Mouse (Mus musculus) heart, embryonic 12.5 days (tissue): ENCODE results near the gene Camsap1. TPM values are rescaled to one million over a fixed set of nuclear protein-coding genes. Genes with fewer than 3 reads are reported as not detected.

ENCODE experiments used
- ATAC-seq: fragments of 200-750 bp; cut with Nextera tagmentation; 2 replicates; pipeline ENCODE4 v1.8.0; 2017; ENCODE audit warnings: moderate TSS enrichment, moderate library complexity; ENCODE audit not compliant: insufficient number of reproducible peaks, low FRiP score
- H3K27ac ChIP-seq: fragments of 300-500 bp; sonication (generic); 2 replicates; pipeline ENCODE4 v1.5.1; 2016; ENCODE audit warnings: mild to moderate bottlenecking, moderate library complexity; ENCODE audit not compliant: poor library complexity, severe bottlenecking
- H3K27me3 ChIP-seq: fragments of 300-500 bp; sonication (generic); replicated peaks from 2 replicates; pipeline ENCODE4 v1.6.1; 2016; ENCODE audit warnings: mild to moderate bottlenecking, moderate library complexity
- H3K36me3 ChIP-seq: fragments of 300-500 bp; sonication (generic); 2 replicates; pipeline ENCODE4 v1.6.1; 2016; ENCODE audit warnings: mild to moderate bottlenecking, moderate library complexity
- H3K4me1 ChIP-seq: fragments of 300-500 bp; sonication (generic); replicated peaks from 2 replicates; pipeline ENCODE4 v1.6.1; 2016; ENCODE audit warnings: mild to moderate bottlenecking
- H3K4me2 ChIP-seq: fragments of 300-500 bp; sonication (generic); 2 replicates; pipeline ENCODE4 v1.6.1; 2016; ENCODE audit warnings: mild to moderate bottlenecking, moderate library complexity
- H3K4me3 ChIP-seq: fragments of 300-500 bp; sonication (generic); 2 replicates; pipeline ENCODE4 v1.5.1; 2016; ENCODE audit warnings: mild to moderate bottlenecking
- H3K9ac ChIP-seq: fragments of 300-500 bp; sonication (generic); 2 replicates; pipeline ENCODE4 v1.6.1; 2016; ENCODE audit warnings: mild to moderate bottlenecking, moderate library complexity
- H3K9me3 ChIP-seq: fragments of 300-500 bp; sonication (generic); replicated peaks from 2 replicates; pipeline ENCODE4 v1.6.1; 2016; ENCODE audit warnings: mild to moderate bottlenecking, moderate library complexity
- WGBS: fragments of 180-500 bp; shearing (Covaris S2); methylation state at CpG from one replicate; pipeline ENCODE4 v1.1.7; 2016; 5-methylcytosine and 5-hydroxymethylcytosine counted together
- polyA plus RNA-seq: library from polyadenylated mRNA; unstranded; fragments of >200 nt; fragmentation: Nextera tagmentation; extraction: Ambion mirVana; gene quantifications from 2 replicates; pipeline ENCODE4 v1.2.1, GENCODE M21; 2016

The Camsap1 gene
- polyA plus RNA-seq, 1 experiment from 2014 or later: 17.9 TPM

DNA sequence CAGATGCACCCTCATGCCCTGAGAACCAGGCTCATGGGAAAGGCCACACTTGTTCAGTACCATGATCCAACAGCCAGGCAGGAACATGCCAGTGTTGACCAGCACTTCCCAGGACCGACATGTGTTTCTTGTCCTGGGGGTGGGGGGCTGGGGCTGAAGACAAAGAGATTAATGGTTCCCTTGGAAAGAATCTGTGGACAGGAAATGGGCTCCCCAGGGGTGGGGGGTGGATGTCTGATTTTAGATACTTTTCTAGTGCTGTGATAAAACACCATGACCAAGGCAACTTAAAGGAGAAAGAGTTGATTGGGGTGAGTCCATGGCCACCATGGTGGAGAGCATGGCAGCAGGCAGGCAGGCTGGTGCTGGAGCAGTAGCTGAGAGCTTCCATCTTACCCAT lies 100.8 kb downstream of the Camsap1 start:
- ATAC-seq: no peak
- H3K9me3 ChIP-seq: no peaks in the 10 kb centered on the region
- H3K36me3 ChIP-seq: no peaks in the 10 kb centered on the region
- no peak overlapping the region for H3K4me3 ChIP-seq
- no peak overlapping the region for H3K9ac ChIP-seq
- H3K4me2 ChIP-seq: no peak overlapping the region
- H3K27me3 ChIP-seq: peaks cover 50% of the 10 kb centered on the region
- 56% methylated on average over 1 of the region's 1 CpGs for WGBS
- peaks cover 5% of the 10 kb centered on the region; the same call in 1 of the 2 replicates for H3K4me1 ChIP-seq
- H3K27ac ChIP-seq: no peak overlapping the region

DNA sequence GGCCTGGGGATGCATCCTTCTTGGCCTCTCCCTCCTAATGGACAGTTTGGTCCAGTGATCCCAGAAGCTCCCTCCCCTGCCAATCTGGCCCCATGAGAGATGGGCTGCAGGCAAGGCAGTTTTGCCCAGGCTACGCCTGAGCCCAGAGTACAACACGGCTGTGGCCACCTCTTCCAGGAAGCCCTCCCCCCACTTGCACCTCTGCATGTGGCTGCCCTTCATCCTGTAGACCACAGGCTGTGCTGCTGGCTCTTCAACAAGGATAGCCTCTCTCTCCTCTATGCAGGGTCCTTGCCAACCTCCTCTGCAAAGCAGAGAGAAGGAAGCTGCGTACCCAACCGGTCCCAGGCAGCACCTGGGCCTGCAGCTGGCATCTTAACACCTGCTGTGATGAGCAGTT lies 104.0 kb downstream of the Camsap1 start:
- Histone ChIP-seq H3K27ac (no peak overlapping the region), H3K4me3 (no peak overlapping the region), H3K4me1 (peaks cover 5% of the 10 kb centered on the region; the same call in 1 of the 2 replicates), H3K36me3 (no peaks in the 10 kb centered on the region), H3K9ac (no peak overlapping the region), H3K27me3 (peaks cover 68% of the 10 kb centered on the region), H3K9me3 (no peaks in the 10 kb centered on the region), H3K4me2 (no peak overlapping the region)
- ATAC-seq: no peak
- 57% methylated on average over 4 of the region's 4 CpGs for WGBS

DNA sequence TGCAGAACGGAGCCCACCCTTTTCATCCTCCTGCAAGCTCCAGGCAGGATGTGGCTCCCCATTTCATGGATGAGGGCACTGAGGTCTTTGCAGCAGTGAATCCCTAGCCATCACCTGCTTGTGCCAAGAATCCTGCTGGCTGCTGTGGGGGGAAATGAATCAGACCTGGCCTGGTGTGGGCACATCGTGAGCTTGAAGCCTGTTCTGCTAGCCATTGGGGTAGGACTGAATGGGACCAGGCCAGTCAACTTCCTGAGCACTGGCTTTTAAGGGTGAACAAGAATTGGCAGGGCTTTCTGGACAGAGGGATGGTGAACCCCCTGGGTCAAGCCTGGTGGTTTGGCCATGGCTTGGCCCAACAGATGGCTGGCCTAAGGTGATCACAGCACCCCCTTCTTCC lies 104.6 kb downstream of the Camsap1 start:
- Histone ChIP-seq H3K4me2 (no peak overlapping the region), H3K9me3 (no peaks in the 10 kb centered on the region), H3K9ac (no peak overlapping the region), H3K27me3 (peaks cover 70% of the 10 kb centered on the region), H3K4me1 (peaks cover 5% of the 10 kb centered on the region; the same call in 1 of the 2 replicates), H3K4me3 (no peak overlapping the region), H3K27ac (no peak overlapping the region), H3K36me3 (no peaks in the 10 kb centered on the region)
- no peak for ATAC-seq
- WGBS: 64% methylated on average over 2 of the region's 2 CpGs

DNA sequence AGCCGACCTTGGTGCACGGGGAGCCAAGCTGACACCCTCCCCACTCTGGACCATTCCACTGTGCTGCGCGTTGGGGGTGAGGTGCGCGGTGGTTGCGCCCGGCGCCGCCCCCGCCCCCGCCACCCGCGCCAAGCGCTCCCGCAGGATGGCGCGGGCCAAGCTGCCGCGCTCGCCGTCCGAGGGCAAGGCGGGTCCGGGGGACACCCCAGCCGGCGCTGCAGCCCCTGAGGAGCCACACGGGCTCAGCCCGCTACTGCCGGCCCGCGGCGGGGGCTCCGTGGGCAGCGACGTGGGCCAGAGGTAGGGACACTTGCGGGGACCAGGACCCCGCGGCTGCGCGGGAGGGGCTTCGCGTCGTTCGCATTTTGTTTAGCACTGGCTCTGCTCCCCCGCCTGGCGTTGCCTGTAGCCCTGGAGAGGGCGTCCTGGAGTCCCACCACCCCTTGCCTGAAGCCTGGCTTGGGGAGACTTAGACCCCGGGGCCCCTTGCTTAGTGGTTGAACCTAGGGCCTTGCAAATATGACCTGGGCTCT lies 105.3 kb downstream of the Camsap1 start:
- peak overlapping the region; percentile 59 for H3K4me2 ChIP-seq
- no peak overlapping the region for H3K27ac ChIP-seq
- 3% methylated on average over 49 of the region's 49 CpGs for WGBS
- no peak overlapping the region for H3K9ac ChIP-seq
- H3K27me3 ChIP-seq: peaks cover 72% of the 10 kb centered on the region
- H3K36me3 ChIP-seq: no peaks in the 10 kb centered on the region
- ATAC-seq: no peak
- H3K4me3 ChIP-seq: peak overlapping the region; percentile 31
- H3K4me1 ChIP-seq: peaks cover 5% of the 10 kb centered on the region; the same call in 1 of the 2 replicates
- no peaks in the 10 kb centered on the region for H3K9me3 ChIP-seq

DNA sequence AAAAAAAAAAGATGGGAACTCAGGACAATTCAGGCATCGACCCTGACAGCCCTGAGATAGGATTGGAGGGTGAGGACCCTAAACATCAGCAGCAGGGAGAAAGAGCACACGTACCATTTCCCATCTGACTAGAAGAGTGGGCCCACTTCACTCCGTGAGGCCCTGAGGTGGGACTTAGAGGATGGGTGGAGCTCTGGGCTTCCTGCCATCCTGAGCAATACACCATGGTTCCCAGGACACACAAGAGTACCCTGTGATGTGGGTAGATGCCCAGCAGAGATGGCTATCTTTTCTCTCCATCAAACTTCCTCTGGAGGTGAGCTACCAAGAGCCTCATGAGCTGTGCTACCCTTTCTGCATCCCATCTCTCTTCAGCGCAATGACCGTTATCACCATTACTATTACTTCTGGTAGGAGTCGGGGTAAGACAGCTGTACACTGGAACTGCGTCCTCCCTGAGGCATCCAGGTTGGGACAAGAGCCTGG lies 105.8 kb downstream of the Camsap1 start:
- 33% methylated on average over 7 of the region's 7 CpGs for WGBS
- peak overlapping the region; percentile 31 for H3K4me3 ChIP-seq
- no peak for ATAC-seq
- no peaks in the 10 kb centered on the region for H3K36me3 ChIP-seq
- peaks cover 5% of the 10 kb centered on the region; the same call in 1 of the 2 replicates for H3K4me1 ChIP-seq
- no peak overlapping the region for H3K27ac ChIP-seq
- peak overlapping the region; percentile 59 for H3K4me2 ChIP-seq
- H3K9me3 ChIP-seq: no peaks in the 10 kb centered on the region
- H3K27me3 ChIP-seq: peaks cover 76% of the 10 kb centered on the region
- H3K9ac ChIP-seq: no peak overlapping the region

Other genes with a start within 250 kb of the Camsap1 start
- not detected in 2 replicates for gene Obp2b, start 246.3 kb downstream of the Camsap1 start, polyA plus RNA-seq
- gene Lcn3, start 217.7 kb downstream of the Camsap1 start, polyA plus RNA-seq: not detected in 2 replicates
- gene Lcn11, start 206.3 kb downstream of the Camsap1 start, polyA plus RNA-seq: not detected in 2 replicates
- gene Gm13539, start 201.0 kb downstream of the Camsap1 start, polyA plus RNA-seq: not detected in 2 replicates
- gene Glt6d1, start 167.4 kb downstream of the Camsap1 start, polyA plus RNA-seq: not detected in 2 replicates
- gene Lcn9, start 160.1 kb downstream of the Camsap1 start, polyA plus RNA-seq: not detected in 2 replicates
- gene Sohlh1, start 136.0 kb downstream of the Camsap1 start, polyA plus RNA-seq: not detected in 2 replicates
- not detected in 2 replicates for gene Kcnt1, start 119.5 kb downstream of the Camsap1 start, polyA plus RNA-seq
- gene Ubac1, start 38.5 kb upstream of the Camsap1 start, polyA plus RNA-seq: 107 and 111 TPM in 2 replicates
- 6.5 and 6.6 TPM in 2 replicates for gene Nacc2, start 139.9 kb upstream of the Camsap1 start, polyA plus RNA-seq
- gene Lhx3, start 225.0 kb upstream of the Camsap1 start, polyA plus RNA-seq: not detected in 2 replicates